Mouse (Mus musculus) forebrain, embryonic 12.5 days (tissue): ENCODE measurements around the gene Numbl. TPM values are rescaled to one million over a fixed set of nuclear protein-coding genes. Genes with fewer than 3 reads are reported as not detected.

ENCODE experiments used
- ATAC-seq: fragments of 200-750 bp; cut with Nextera tagmentation; 2 replicates; pipeline ENCODE4 v1.8.0; 2017; ENCODE audit warnings: moderate TSS enrichment; ENCODE audit not compliant: low FRiP score
- H3K27ac ChIP-seq: fragments of 300-500 bp; sonication (generic); 2 replicates; pipeline ENCODE4 v1.5.1; 2016; ENCODE audit warnings: mild to moderate bottlenecking
- H3K27me3 ChIP-seq: fragments of 300-500 bp; sonication (generic); 2 replicates; pipeline ENCODE4 v1.6.1; 2016; ENCODE audit warnings: mild to moderate bottlenecking
- H3K36me3 ChIP-seq: fragments of 300-500 bp; sonication (generic); replicated peaks from 2 replicates; pipeline ENCODE4 v1.6.1; 2016; ENCODE audit warnings: mild to moderate bottlenecking
- H3K4me1 ChIP-seq: fragments of 300-500 bp; sonication (generic); 2 replicates; pipeline ENCODE4 v1.6.1; 2016
- H3K4me2 ChIP-seq: fragments of 300-500 bp; sonication (generic); 2 replicates; pipeline ENCODE4 v1.6.1; 2016; ENCODE audit warnings: mild to moderate bottlenecking, moderate library complexity
- H3K4me3 ChIP-seq: fragments of 300-500 bp; sonication (generic); replicated peaks from 2 replicates; pipeline ENCODE4 v1.5.1; 2016; ENCODE audit warnings: mild to moderate bottlenecking
- H3K9ac ChIP-seq: fragments of 300-500 bp; sonication (generic); 2 replicates; pipeline ENCODE4 v1.6.1; 2016; ENCODE audit warnings: mild to moderate bottlenecking
- H3K9me3 ChIP-seq: fragments of 300-500 bp; sonication (generic); 2 replicates; pipeline ENCODE4 v1.6.1; 2016
- WGBS: fragments of 180-500 bp; shearing (Covaris S2); methylation state at CpG from one replicate; pipeline ENCODE4 v1.1.7; 2016; 5-methylcytosine and 5-hydroxymethylcytosine counted together
- polyA plus RNA-seq: library from polyadenylated mRNA; unstranded; fragments of >200 nt; fragmentation: Nextera tagmentation; extraction: Ambion mirVana; gene quantifications from 2 replicates; pipeline ENCODE4 v1.2.1, GENCODE M21; 2016

Numbl gene
- polyA plus RNA-seq, 1 experiment from 2014 or later, result 41.8 TPM

GRCm38 (mm10) chr7:27314393-27314792 is 56.2 kb downstream of the Numbl start:
- no peak for ATAC-seq

GRCm38 (mm10) chr7:27315958-27316357 is 57.7 kb downstream of the Numbl start:
- Histone ChIP-seq H3K27ac (0 out of 2 replicates have a peak overlapping the region, but pooled peaks have one; percentile 25), H3K4me1 (peaks cover 11% of the 10 kb centered on the region), H3K9me3 (peaks cover 12% of the 10 kb centered on the region; the same call in 1 of the 2 replicates), H3K4me2 (no peak overlapping the region), H3K27me3 (peaks cover 11% of the 10 kb centered on the region; the same call in 1 of the 2 replicates), H3K4me3 (no peak overlapping the region), H3K9ac (no peak overlapping the region), H3K36me3 (peaks cover 5% of the 10 kb centered on the region; the same call in 1 of the 2 replicates)
- no peak for ATAC-seq
- 40% methylated on average over 7 of the region's 7 CpGs for WGBS

More at GRCm38 (mm10) chr7:27314393-27314792, 56.2 kb downstream of the Numbl start:
- Histone ChIP-seq H3K27me3 (peaks cover 21% of the 10 kb centered on the region), H3K4me3 (no peak overlapping the region), H3K9me3 (peaks cover 12% of the 10 kb centered on the region; the same call in 1 of the 2 replicates), H3K4me1 (peaks cover 17% of the 10 kb centered on the region), H3K4me2 (no peak overlapping the region), H3K27ac (no peak overlapping the region), H3K9ac (no peak overlapping the region), H3K36me3 (peaks cover 5% of the 10 kb centered on the region; the same call in 1 of the 2 replicates)
- 89% methylated on average over 3 of the region's 3 CpGs for WGBS

GRCm38 (mm10) chr7:27319411-27319810 is 61.2 kb downstream of the Numbl start:
- H3K27me3 ChIP-seq, result peaks cover 24% of the 10 kb centered on the region
- H3K36me3 ChIP-seq, result peaks cover under 1% of the 10 kb centered on the region; the same call in 1 of the 2 replicates
- peaks cover 9% of the 10 kb centered on the region for H3K4me1 ChIP-seq
- no peak overlapping the region for H3K4me2 ChIP-seq
- 90% methylated on average over 22 of the region's 22 CpGs for WGBS
- ATAC-seq, result no peak
- H3K9me3 ChIP-seq, result peaks cover under 1% of the 10 kb centered on the region; the same call in 1 of the 2 replicates
- no peak overlapping the region for H3K27ac ChIP-seq
- H3K4me3 ChIP-seq, result no peak overlapping the region
- no peak overlapping the region for H3K9ac ChIP-seq

- no peak overlapping the region for H3K27ac ChIP-seq
- no peak for ATAC-seq
- peaks cover 52% of the 10 kb centered on the region for H3K27me3 ChIP-seq
- 18% methylated on average over 13 of the region's 13 CpGs for WGBS
- no peaks in the 10 kb centered on the region for H3K36me3 ChIP-seq
- no peak overlapping the region for H3K4me3 ChIP-seq
- H3K4me1 ChIP-seq, result peaks cover 20% of the 10 kb centered on the region
- H3K9me3 ChIP-seq, result no peaks in the 10 kb centered on the region
- H3K9ac ChIP-seq, result no peak overlapping the region
- no peak overlapping the region for H3K4me2 ChIP-seq
Observed at GRCm38 (mm10) chr7:27322291-27322690, 64.1 kb downstream of the Numbl start.

- H3K36me3 ChIP-seq, result no peaks in the 10 kb centered on the region
- H3K4me1 ChIP-seq, result peaks cover 16% of the 10 kb centered on the region
- H3K27me3 ChIP-seq, result peaks cover 59% of the 10 kb centered on the region
- H3K9me3 ChIP-seq, result no peaks in the 10 kb centered on the region
- no peak overlapping the region for H3K9ac ChIP-seq
- no peak overlapping the region for H3K27ac ChIP-seq
- 84% methylated on average over 5 of the region's 5 CpGs for WGBS
- ATAC-seq, result no peak
- no peak overlapping the region for H3K4me3 ChIP-seq
- no peak overlapping the region for H3K4me2 ChIP-seq
Observed at GRCm38 (mm10) chr7:27323001-27323400, 64.8 kb downstream of the Numbl start.

- no peak for ATAC-seq
- no peak overlapping the region for H3K4me2 ChIP-seq
- no peak overlapping the region for H3K9ac ChIP-seq
- peaks cover 71% of the 10 kb centered on the region for H3K27me3 ChIP-seq
- H3K9me3 ChIP-seq, result no peaks in the 10 kb centered on the region
- no peaks in the 10 kb centered on the region for H3K36me3 ChIP-seq
- H3K4me3 ChIP-seq, result no peak overlapping the region
- no peak overlapping the region for H3K27ac ChIP-seq
- whole genome bisulfite sequencing, result 96% methylated on average over 11 of the region's 11 CpGs
- H3K4me1 ChIP-seq, result peaks cover 17% of the 10 kb centered on the region
Observed at GRCm38 (mm10) chr7:27324161-27324560, 65.9 kb downstream of the Numbl start.

- Histone ChIP-seq H3K36me3 (no peaks in the 10 kb centered on the region), H3K4me2 (0 out of 2 replicates have a peak overlapping the region, but pooled peaks have one; percentile 48), H3K27me3 (peaks cover 79% of the 10 kb centered on the region), H3K9ac (0 out of 2 replicates have a peak overlapping the region, but pooled peaks have one; percentile 12), H3K4me1 (peaks cover 23% of the 10 kb centered on the region), H3K27ac (no peak overlapping the region), H3K4me3 (no peak overlapping the region), H3K9me3 (no peaks in the 10 kb centered on the region)
- ATAC-seq, result no peak
- 52% methylated on average over 19 of the region's 20 CpGs for WGBS
Observed at GRCm38 (mm10) chr7:27324928-27325327, 66.7 kb downstream of the Numbl start.

- no peak for ATAC-seq
- H3K4me3 ChIP-seq, result peak overlapping the region; percentile 30
- H3K27me3 ChIP-seq, result peaks cover 86% of the 10 kb centered on the region
- H3K4me1 ChIP-seq, result peaks cover 31% of the 10 kb centered on the region
- H3K36me3 ChIP-seq, result no peaks in the 10 kb centered on the region
- 2% methylated on average over 24 of the region's 24 CpGs for WGBS
- 0 out of 2 replicates have a peak overlapping the region, but pooled peaks have one; percentile 38 for H3K9ac ChIP-seq
- H3K4me2 ChIP-seq, result peak overlapping the region; percentile 48
- H3K9me3 ChIP-seq, result no peaks in the 10 kb centered on the region
- H3K27ac ChIP-seq, result no peak overlapping the region
Observed at GRCm38 (mm10) chr7:27325697-27326096, 67.5 kb downstream of the Numbl start.

GRCm38 (mm10) chr7:27326101-27326880 is 68.1 kb downstream of the Numbl start:
- Histone ChIP-seq H3K4me2 (peak overlapping the region; percentile 48), H3K27ac (no peak overlapping the region), H3K27me3 (peaks cover 89% of the 10 kb centered on the region), H3K4me3 (peak overlapping the region; percentile 30), H3K4me1 (peaks cover 37% of the 10 kb centered on the region), H3K9ac (no peak overlapping the region), H3K9me3 (no peaks in the 10 kb centered on the region), H3K36me3 (no peaks in the 10 kb centered on the region)
- ATAC-seq, result no peak
- 32% methylated on average over 34 of the region's 34 CpGs for WGBS

- 91% methylated on average over 8 of the region's 8 CpGs for WGBS
- H3K4me3 ChIP-seq, result no peak overlapping the region
- no peaks in the 10 kb centered on the region for H3K36me3 ChIP-seq
- H3K27me3 ChIP-seq, result peaks cover 100% of the 10 kb centered on the region
- no peak for ATAC-seq
- H3K4me2 ChIP-seq, result no peak overlapping the region
- no peaks in the 10 kb centered on the region for H3K9me3 ChIP-seq
- H3K27ac ChIP-seq, result no peak overlapping the region
- no peak overlapping the region for H3K9ac ChIP-seq
- peaks cover 42% of the 10 kb centered on the region for H3K4me1 ChIP-seq
Observed at GRCm38 (mm10) chr7:27327500-27327899, 69.3 kb downstream of the Numbl start.

GRCm38 (mm10) chr7:27328161-27328560 is 69.9 kb downstream of the Numbl start:
- Histone ChIP-seq H3K4me3 (no peak overlapping the region), H3K4me2 (no peak overlapping the region), H3K4me1 (peaks cover 49% of the 10 kb centered on the region), H3K36me3 (no peaks in the 10 kb centered on the region), H3K27me3 (peaks cover 100% of the 10 kb centered on the region), H3K9me3 (no peaks in the 10 kb centered on the region), H3K9ac (no peak overlapping the region), H3K27ac (no peak overlapping the region)
- 86% methylated on average over 11 of the region's 11 CpGs for WGBS
- ATAC-seq, result no peak

GRCm38 (mm10) chr7:27328648-27329047 is 70.4 kb downstream of the Numbl start:
- H3K4me2 ChIP-seq, result no peak overlapping the region
- no peaks in the 10 kb centered on the region for H3K36me3 ChIP-seq
- H3K4me3 ChIP-seq, result no peak overlapping the region
- no peak overlapping the region for H3K9ac ChIP-seq
- no peaks in the 10 kb centered on the region for H3K9me3 ChIP-seq
- peaks cover 100% of the 10 kb centered on the region for H3K27me3 ChIP-seq
- H3K4me1 ChIP-seq, result peaks cover 52% of the 10 kb centered on the region
- ATAC-seq, result no peak
- 45% methylated on average over 16 of the region's 16 CpGs for WGBS
- H3K27ac ChIP-seq, result no peak overlapping the region
